Mouse (Mus musculus): ENCODE results near the gene Ptpre. TPM values are rescaled to one million over a fixed set of nuclear protein-coding genes. Genes with fewer than 3 reads are reported as not detected.
"Not testable (repeated sequence)": the region's sequence is repeated elsewhere in the genome, so short reads cannot be mapped to it uniquely, and the experiment has no call there.

Gene Ptpre
- polyA plus RNA-seq, 1 experiment from 2014 or later: 3.4 TPM

GRCm38 (mm10) chr7:135616479-135616878 is 79.2 kb downstream of the Ptpre start:
- not testable (repeated sequence) for H3K4me3 ChIP-seq; H3K36me3 ChIP-seq; H3K9ac ChIP-seq (replicated peaks); H3K9me3 ChIP-seq; ATAC-seq (replicated peaks); H3K4me2 ChIP-seq (replicated peaks); H3K27ac ChIP-seq (replicated peaks); H3K27me3 ChIP-seq
- peaks cover 16% of the 10 kb centered on the region for H3K4me1 ChIP-seq

GRCm38 (mm10) chr7:135617776-135618175 is 80.5 kb downstream of the Ptpre start:
- H3K27me3 ChIP-seq: no peaks in the 10 kb centered on the region
- no peak overlapping the region for H3K9ac ChIP-seq (replicated peaks)
- H3K27ac ChIP-seq (replicated peaks): peak overlapping the region; percentile 71
- no peak overlapping the region for H3K4me3 ChIP-seq
- no peaks in the 10 kb centered on the region for H3K9me3 ChIP-seq
- no peaks in the 10 kb centered on the region for H3K36me3 ChIP-seq
- 27% methylated on average over 11 of the region's 11 CpGs for WGBS
- peak; percentile 32; the same call in 1 of the 2 replicates for ATAC-seq (replicated peaks)
- H3K4me2 ChIP-seq (replicated peaks): 0 out of 2 replicates have a peak overlapping the region, but pooled peaks have one; percentile 5
- H3K4me1 ChIP-seq: peaks cover 16% of the 10 kb centered on the region

- Histone ChIP-seq H3K9ac (replicated peaks) (no peak overlapping the region), H3K4me3 (no peak overlapping the region), H3K4me1 (peaks cover 16% of the 10 kb centered on the region), H3K27me3 (no peaks in the 10 kb centered on the region), H3K9me3 (no peaks in the 10 kb centered on the region), H3K36me3 (no peaks in the 10 kb centered on the region), H3K4me2 (replicated peaks) (no peak overlapping the region), H3K27ac (replicated peaks) (no peak overlapping the region)
- ATAC-seq (replicated peaks): no peak
- WGBS: 58% methylated on average over 6 of the region's 6 CpGs
These were observed 84.4 kb downstream of the Ptpre start for GRCm38 (mm10) chr7:135621649-135622048.

- H3K27me3 ChIP-seq: no peaks in the 10 kb centered on the region
- H3K4me3 ChIP-seq: no peak overlapping the region
- H3K4me1 ChIP-seq: peaks cover 16% of the 10 kb centered on the region
- no peak overlapping the region for H3K27ac ChIP-seq (replicated peaks)
- H3K36me3 ChIP-seq: no peaks in the 10 kb centered on the region
- H3K9me3 ChIP-seq: no peaks in the 10 kb centered on the region
- no peak overlapping the region for H3K9ac ChIP-seq (replicated peaks)
- ATAC-seq (replicated peaks): no peak
- H3K4me2 ChIP-seq (replicated peaks): no peak overlapping the region
These were observed 85.0 kb downstream of the Ptpre start for GRCm38 (mm10) chr7:135622241-135622640.

DNA sequence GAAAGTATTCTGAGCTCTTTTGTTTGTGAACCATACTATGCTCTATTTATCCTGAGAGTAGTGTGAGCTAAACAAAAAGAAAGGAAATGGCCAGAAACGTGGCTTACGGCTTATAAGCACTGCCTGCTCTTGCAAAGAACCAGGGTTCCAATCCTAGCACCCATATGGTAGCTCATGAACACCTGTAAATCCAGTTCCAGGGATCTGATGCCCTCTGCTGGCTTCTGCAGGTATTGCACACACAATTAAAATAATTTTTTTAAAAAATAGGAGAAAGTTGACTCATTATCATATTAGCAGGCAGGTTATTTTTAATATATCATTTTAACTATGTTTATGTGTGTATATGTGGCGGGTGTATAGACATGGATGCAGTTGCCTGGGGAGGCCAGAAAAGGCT is 87.6 kb downstream of the Ptpre start:
- no peak overlapping the region for H3K4me2 ChIP-seq (replicated peaks)
- no peak overlapping the region for H3K27ac ChIP-seq (replicated peaks)
- H3K9me3 ChIP-seq: no peaks in the 10 kb centered on the region
- H3K4me1 ChIP-seq: no peaks in the 10 kb centered on the region
- H3K36me3 ChIP-seq: no peaks in the 10 kb centered on the region
- H3K27me3 ChIP-seq: no peaks in the 10 kb centered on the region
- WGBS: 78% methylated on average over 3 of the region's 3 CpGs
- H3K9ac ChIP-seq (replicated peaks): no peak overlapping the region
- no peak for ATAC-seq (replicated peaks)
- H3K4me3 ChIP-seq: no peak overlapping the region

GRCm38 (mm10) chr7:135628363-135628762 is 91.1 kb downstream of the Ptpre start:
- no peak overlapping the region for H3K27ac ChIP-seq (replicated peaks)
- no peak overlapping the region for H3K4me2 ChIP-seq (replicated peaks)
- H3K36me3 ChIP-seq: no peaks in the 10 kb centered on the region
- no peak for ATAC-seq (replicated peaks)
- no peaks in the 10 kb centered on the region for H3K27me3 ChIP-seq
- 86% methylated on average over 7 of the region's 7 CpGs for WGBS
- no peak overlapping the region for H3K4me3 ChIP-seq
- H3K9me3 ChIP-seq: no peaks in the 10 kb centered on the region
- H3K4me1 ChIP-seq: peaks cover 3% of the 10 kb centered on the region; the same call in 1 of the 2 replicates
- no peak overlapping the region for H3K9ac ChIP-seq (replicated peaks)

DNA sequence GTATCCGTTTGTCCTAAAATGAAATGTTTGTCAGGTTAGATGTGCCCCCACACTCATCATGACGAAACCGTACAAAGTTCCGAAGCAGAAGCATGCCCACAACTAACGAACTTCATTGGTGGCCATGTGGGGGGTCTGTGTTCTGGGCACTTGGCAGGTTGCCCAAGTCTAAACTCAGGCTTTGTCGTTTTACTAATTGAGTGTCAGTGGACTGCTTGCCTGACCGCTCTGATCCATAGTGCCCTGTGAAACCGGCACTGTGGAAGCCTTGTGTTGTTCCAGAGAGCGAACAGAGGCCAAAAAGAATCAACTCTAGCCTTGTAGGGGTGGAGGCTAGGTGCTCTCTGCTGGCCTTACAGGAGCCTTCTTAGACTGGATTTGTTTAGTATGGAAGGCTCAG is 91.7 kb downstream of the Ptpre start:
- Histone ChIP-seq H3K4me3 (no peak overlapping the region), H3K27ac (replicated peaks) (no peak overlapping the region), H3K4me2 (replicated peaks) (no peak overlapping the region), H3K36me3 (no peaks in the 10 kb centered on the region), H3K27me3 (no peaks in the 10 kb centered on the region), H3K4me1 (peaks cover 8% of the 10 kb centered on the region), H3K9ac (replicated peaks) (no peak overlapping the region), H3K9me3 (no peaks in the 10 kb centered on the region)
- 17% methylated on average over 9 of the region's 9 CpGs for WGBS
- ATAC-seq (replicated peaks): no peak

- no peak overlapping the region for H3K9ac ChIP-seq (replicated peaks)
- 51% methylated on average over 8 of the region's 8 CpGs for WGBS
- H3K4me2 ChIP-seq (replicated peaks): no peak overlapping the region
- no peaks in the 10 kb centered on the region for H3K9me3 ChIP-seq
- no peaks in the 10 kb centered on the region for H3K36me3 ChIP-seq
- H3K27ac ChIP-seq (replicated peaks): no peak overlapping the region
- no peak overlapping the region for H3K4me3 ChIP-seq
- peaks cover 24% of the 10 kb centered on the region for H3K4me1 ChIP-seq
- H3K27me3 ChIP-seq: no peaks in the 10 kb centered on the region
- ATAC-seq (replicated peaks): no peak; the same call in 1 of the 2 replicates
These were observed 94.7 kb downstream of the Ptpre start for GRCm38 (mm10) chr7:135631776-135632552.

DNA sequence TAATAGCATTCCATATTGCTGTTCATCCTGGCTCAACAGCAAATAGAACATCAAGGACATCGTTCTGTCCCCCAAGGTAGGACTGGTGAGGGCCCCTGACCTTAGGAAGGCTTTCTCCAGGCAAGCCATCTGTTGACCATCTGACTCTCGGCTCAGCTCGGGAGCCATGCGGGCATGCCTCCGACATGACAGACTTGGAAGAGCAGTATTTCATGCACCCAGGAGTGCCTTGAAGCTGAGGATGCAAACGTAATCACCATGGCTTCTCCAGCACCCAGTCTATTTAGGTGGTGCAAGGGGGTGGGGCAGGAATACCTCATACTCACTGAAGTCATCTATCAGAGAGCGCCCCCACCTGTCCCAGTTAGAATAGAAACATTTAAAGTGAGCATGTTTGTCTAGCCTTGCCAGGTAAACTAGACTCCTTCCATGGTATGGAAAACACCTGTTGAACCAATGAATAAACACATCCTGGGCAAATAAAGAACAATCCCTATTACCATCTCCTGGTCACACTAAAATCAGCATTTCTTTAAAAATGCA is 95.5 kb downstream of the Ptpre start:
- 89% methylated on average over 7 of the region's 7 CpGs for WGBS
- Histone ChIP-seq H3K27me3 (no peaks in the 10 kb centered on the region), H3K9ac (replicated peaks) (no peak overlapping the region), H3K4me1 (peaks cover 28% of the 10 kb centered on the region), H3K27ac (replicated peaks) (no peak overlapping the region), H3K4me3 (no peak overlapping the region), H3K9me3 (no peaks in the 10 kb centered on the region), H3K4me2 (replicated peaks) (no peak overlapping the region), H3K36me3 (no peaks in the 10 kb centered on the region)
- ATAC-seq (replicated peaks): no peak

DNA sequence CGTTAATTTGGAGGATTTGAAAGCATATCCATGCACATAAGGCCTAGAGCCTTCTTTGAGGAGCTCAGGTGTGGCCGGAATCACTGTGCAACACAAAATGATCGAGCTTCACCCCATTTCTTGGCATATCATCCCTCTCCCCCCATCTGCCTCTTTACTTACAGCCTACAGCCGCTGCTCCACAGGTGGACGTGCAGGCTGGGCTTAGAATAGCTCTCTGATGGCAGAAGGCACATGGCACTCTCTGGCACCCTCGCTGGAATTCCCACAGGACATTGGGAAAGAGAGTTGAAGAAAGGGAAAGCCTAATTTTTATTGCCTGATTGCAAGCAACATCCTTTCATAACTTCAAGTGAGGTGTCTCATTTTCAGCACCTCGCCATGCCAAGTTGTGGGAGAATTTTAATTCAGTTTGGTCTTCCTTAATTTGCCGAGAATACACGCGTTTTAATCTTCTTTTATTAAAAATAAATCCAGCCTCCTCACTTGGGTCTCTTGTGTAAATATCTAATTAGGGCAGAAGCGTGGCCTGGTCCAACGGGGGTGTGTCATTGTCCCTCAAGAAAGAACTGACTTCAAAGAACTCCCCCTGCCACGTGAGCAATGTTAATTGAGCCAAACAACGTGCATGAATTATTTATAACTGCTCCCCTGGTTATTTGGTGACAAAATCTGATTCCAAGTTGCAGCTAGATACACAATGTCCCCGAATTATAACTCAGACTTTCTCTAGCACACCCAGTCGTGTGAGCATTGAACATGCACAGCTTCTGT is 97.8 kb downstream of the Ptpre start:
- Histone ChIP-seq H3K27ac (replicated peaks) (no peak overlapping the region), H3K4me1 (peaks cover 33% of the 10 kb centered on the region), H3K9me3 (no peaks in the 10 kb centered on the region), H3K4me2 (replicated peaks) (no peak overlapping the region), H3K27me3 (no peaks in the 10 kb centered on the region), H3K9ac (replicated peaks) (no peak overlapping the region), H3K36me3 (no peaks in the 10 kb centered on the region), H3K4me3 (no peak overlapping the region)
- ATAC-seq (replicated peaks): peak; percentile 45; the same call in 1 of the 2 replicates
- 21% methylated on average over 16 of the region's 16 CpGs for WGBS

DNA sequence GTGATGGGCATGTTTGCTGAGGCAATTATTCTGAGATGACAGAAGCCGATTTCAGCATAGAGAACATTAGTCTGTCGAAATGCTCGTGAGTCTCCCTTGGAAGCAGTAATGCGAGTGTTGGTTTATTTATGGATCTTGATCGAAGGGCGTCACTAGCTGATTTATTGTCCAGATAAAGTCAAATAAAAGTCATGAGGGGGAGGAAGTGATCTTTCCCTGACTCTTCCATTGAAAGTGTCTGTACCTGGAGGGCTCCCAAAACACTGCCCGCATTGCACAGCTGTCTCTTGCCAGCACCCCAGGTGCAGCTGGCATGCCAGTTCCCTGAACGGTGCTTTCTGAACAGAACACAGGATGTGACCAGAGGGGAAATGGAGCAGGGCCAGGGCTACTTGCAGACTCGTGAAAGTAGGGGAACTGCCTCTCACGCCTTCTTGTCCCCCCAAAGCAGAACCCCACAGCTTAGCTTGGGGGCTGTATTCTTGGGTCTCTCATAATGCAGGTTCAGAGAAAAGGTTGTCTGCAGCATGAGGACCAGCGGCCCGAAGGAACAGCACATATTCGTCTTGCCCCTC is 100.2 kb downstream of the Ptpre start:
- Histone ChIP-seq H3K36me3 (no peaks in the 10 kb centered on the region), H3K9ac (replicated peaks) (no peak overlapping the region), H3K4me3 (no peak overlapping the region), H3K27ac (replicated peaks) (no peak overlapping the region), H3K4me1 (peaks cover 44% of the 10 kb centered on the region), H3K9me3 (no peaks in the 10 kb centered on the region), H3K4me2 (replicated peaks) (no peak overlapping the region), H3K27me3 (no peaks in the 10 kb centered on the region)
- WGBS: 64% methylated on average over 13 of the region's 13 CpGs
- ATAC-seq (replicated peaks): no peak

DNA sequence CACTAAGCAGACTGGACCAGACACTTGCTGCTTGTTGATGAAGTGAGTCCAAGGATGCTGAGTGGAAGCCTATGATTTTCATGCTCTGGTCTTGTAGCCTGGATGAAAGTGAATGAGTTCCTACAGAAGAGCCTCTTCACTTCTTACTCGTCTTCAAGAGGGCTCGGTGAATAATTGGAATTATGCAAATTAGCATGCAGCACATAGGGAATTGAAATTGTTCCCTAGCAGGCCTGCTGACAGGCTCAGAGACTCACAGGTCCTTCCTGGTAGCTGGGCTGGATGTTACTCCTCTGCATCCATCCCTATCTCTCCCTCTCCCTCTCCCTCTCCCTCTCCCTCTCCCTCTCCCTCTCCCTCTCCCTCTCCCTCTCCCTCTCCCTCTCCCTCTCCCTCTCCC is 102.1 kb downstream of the Ptpre start:
- Histone ChIP-seq H3K36me3 (no peaks in the 10 kb centered on the region), H3K27ac (replicated peaks) (no peak overlapping the region), H3K4me1 (peaks cover 38% of the 10 kb centered on the region), H3K27me3 (no peaks in the 10 kb centered on the region), H3K9me3 (no peaks in the 10 kb centered on the region), H3K4me3 (no peak overlapping the region), H3K9ac (replicated peaks) (no peak overlapping the region), H3K4me2 (replicated peaks) (no peak overlapping the region)
- 6% methylated on average over 2 of the region's 2 CpGs for WGBS
- no peak for ATAC-seq (replicated peaks)
